Mouse (Mus musculus): Measurements from ENCODE around the gene BC049352. TPM values are rescaled to one million over a fixed set of nuclear protein-coding genes. Genes with fewer than 3 reads are reported as not detected.

BC049352 gene
- polyA plus RNA-seq, 1 experiment from 2014 or later = not detected

- H3K9me3 ChIP-seq (ENCODE audit: control insufficient read depth, low read length) = no peaks in the 10 kb centered on the region
- no peaks in the 10 kb centered on the region for H3K27me3 ChIP-seq (ENCODE audit: control insufficient read depth, insufficient read depth, low read length)
- H3K4me1 ChIP-seq (replicated peaks; ENCODE audit: control insufficient read depth, insufficient read depth, low read length) = no peaks in the 10 kb centered on the region
- H3K4me2 ChIP-seq (replicated peaks; ENCODE audit: low read depth, low read length) = no peak overlapping the region
- no peak overlapping the region for H3K27ac ChIP-seq (ENCODE audit: low read depth, low read length)
- ATAC-seq (ENCODE audit: low FRiP score) (no peak), DNase-seq (ENCODE audit: low spot score) (no peak)
- 80% methylated on average over 3 of the region's 3 CpGs for WGBS
- H3K36me3 ChIP-seq (ENCODE audit: control insufficient read depth, insufficient read depth, low read length) = no peaks in the 10 kb centered on the region
- no peak overlapping the region for H3K4me3 ChIP-seq (ENCODE audit: low read depth, low read length)
- no peak overlapping the region for H3K9ac ChIP-seq (ENCODE audit: low read depth, low read length)
These were observed 99.1 kb downstream of the BC049352 start for GRCm38 (mm10) chr9:45280891-45281290.

DNA sequence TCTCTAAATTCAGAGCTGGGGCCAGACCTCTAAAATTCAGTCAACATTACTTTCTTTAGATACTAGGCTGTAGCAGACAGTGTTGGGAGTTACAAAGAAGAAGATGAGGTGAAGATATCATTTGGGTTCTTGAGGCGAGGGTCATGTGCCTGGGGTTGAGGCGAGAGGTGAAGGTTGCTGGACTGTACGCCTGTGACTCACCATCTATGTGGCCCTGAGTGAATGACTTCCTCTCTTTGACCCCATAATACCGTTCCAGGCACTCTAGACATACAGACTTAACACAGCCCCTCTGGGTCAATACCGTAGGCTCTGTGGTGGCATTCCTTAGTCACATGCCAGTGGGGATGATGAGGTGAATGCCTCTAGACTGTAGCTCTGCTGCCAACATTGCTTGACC, 100.7 kb downstream of the BC049352 start:
- ATAC-seq (ENCODE audit: low FRiP score) (no peak), DNase-seq (ENCODE audit: low spot score) (no peak)
- no peak overlapping the region for H3K4me2 ChIP-seq (replicated peaks; ENCODE audit: low read depth, low read length)
- no peak overlapping the region for H3K9ac ChIP-seq (ENCODE audit: low read depth, low read length)
- H3K4me1 ChIP-seq (replicated peaks; ENCODE audit: control insufficient read depth, insufficient read depth, low read length) = no peaks in the 10 kb centered on the region
- H3K36me3 ChIP-seq (ENCODE audit: control insufficient read depth, insufficient read depth, low read length) = no peaks in the 10 kb centered on the region
- H3K27ac ChIP-seq (ENCODE audit: low read depth, low read length) = no peak overlapping the region
- no peaks in the 10 kb centered on the region for H3K9me3 ChIP-seq (ENCODE audit: control insufficient read depth, low read length)
- no peaks in the 10 kb centered on the region for H3K27me3 ChIP-seq (ENCODE audit: control insufficient read depth, insufficient read depth, low read length)
- no peak overlapping the region for H3K4me3 ChIP-seq (ENCODE audit: low read depth, low read length)
- WGBS = 88% methylated on average over 5 of the region's 5 CpGs

DNA sequence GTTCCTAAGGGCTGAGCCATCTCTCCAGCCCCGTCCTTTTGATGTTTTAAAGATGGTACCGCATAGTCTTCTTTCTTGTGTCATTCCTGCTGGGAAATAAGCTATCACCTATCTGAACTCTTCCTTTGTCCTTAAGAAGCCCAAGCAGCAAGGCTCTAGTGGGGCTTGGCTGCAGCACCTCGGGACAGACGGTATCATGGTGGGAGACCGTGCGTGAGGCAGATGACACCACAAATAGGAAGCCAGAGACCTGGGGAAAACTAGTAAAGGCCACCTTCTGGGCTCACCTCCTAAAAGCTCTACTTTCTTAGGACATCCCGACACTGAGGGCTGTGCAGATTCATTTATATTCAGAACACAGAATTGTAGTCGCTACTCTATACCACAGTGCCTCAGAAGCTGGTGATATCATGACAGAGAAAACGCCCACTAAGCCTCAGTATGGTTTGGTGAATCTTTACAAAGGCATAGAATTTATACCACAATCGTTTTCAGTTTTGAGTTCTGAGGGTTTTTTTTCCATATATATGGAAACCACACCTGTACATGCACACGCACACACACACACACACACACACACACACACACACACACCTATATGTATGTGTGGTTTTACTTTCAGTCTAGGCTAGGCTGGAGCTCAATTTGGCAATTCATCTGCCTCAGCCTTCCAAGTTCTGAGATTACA, 109.8 kb downstream of the BC049352 start:
- DNase-seq (ENCODE audit: low spot score) (no peak), ATAC-seq (ENCODE audit: low FRiP score) (no peak)
- H3K9me3 ChIP-seq (ENCODE audit: control insufficient read depth, low read length) = no peaks in the 10 kb centered on the region
- H3K27ac ChIP-seq (ENCODE audit: low read depth, low read length) = no peak overlapping the region
- no peaks in the 10 kb centered on the region for H3K4me1 ChIP-seq (replicated peaks; ENCODE audit: control insufficient read depth, insufficient read depth, low read length)
- H3K36me3 ChIP-seq (ENCODE audit: control insufficient read depth, insufficient read depth, low read length) = no peaks in the 10 kb centered on the region
- H3K4me2 ChIP-seq (replicated peaks; ENCODE audit: low read depth, low read length) = no peak overlapping the region
- WGBS = 87% methylated on average over 11 of the region's 11 CpGs
- no peak overlapping the region for H3K9ac ChIP-seq (ENCODE audit: low read depth, low read length)
- no peak overlapping the region for H3K4me3 ChIP-seq (ENCODE audit: low read depth, low read length)
- no peaks in the 10 kb centered on the region for H3K27me3 ChIP-seq (ENCODE audit: control insufficient read depth, insufficient read depth, low read length)

DNA sequence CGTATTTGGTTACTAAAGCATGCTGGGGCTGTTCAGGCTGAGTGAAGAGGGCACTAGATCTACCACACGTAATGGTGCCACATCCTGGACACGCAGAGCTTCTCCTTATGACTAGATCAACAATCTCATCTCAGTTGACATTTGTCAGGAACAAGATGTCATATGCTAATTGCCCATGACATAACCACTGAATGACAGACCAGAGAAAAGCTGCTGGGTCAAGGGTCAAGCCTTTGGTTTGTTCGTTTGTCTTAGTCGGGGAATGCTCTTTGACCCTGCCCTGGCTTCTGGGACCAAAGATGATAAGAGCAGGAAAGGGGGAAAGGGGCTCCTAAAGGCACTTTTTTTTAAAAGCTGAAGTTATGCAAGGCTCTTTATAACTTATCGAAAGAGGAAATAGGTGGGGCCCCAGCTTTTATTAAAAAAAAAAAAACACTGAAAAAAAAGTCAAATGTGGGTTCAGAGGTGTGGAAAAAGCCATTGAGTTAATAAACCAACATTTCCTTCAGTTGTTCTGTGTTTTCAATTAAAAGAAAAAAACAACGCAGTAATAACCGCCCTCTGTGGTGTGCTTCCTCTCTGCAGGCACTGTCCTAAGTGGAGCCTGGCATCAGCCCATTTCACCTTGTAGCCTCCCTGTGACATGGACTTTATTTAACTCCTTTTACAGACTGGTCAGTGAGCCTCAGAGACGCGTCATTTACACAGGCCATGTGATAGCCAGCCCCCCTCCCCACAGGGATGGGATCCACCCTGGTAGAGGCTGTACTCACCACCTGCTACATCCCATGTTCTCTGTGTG, 112.6 kb downstream of the BC049352 start:
- Histone ChIP-seq H3K9me3 (ENCODE audit: control insufficient read depth, low read length) (no peaks in the 10 kb centered on the region), H3K4me2 (replicated peaks; ENCODE audit: low read depth, low read length) (no peak overlapping the region), H3K36me3 (ENCODE audit: control insufficient read depth, insufficient read depth, low read length) (no peaks in the 10 kb centered on the region), H3K9ac (ENCODE audit: low read depth, low read length) (no peak overlapping the region), H3K27ac (ENCODE audit: low read depth, low read length) (no peak overlapping the region), H3K4me1 (replicated peaks; ENCODE audit: control insufficient read depth, insufficient read depth, low read length) (no peaks in the 10 kb centered on the region), H3K27me3 (ENCODE audit: control insufficient read depth, insufficient read depth, low read length) (no peaks in the 10 kb centered on the region), H3K4me3 (ENCODE audit: low read depth, low read length) (no peak overlapping the region)
- no peak for ATAC-seq (ENCODE audit: low FRiP score)
- no peak for DNase-seq (ENCODE audit: low spot score)
- WGBS = 41% methylated on average over 10 of the region's 10 CpGs

GRCm38 (mm10) chr9:45299231-45300006, 117.6 kb downstream of the BC049352 start:
- Histone ChIP-seq H3K27me3 (ENCODE audit: control insufficient read depth, insufficient read depth, low read length) (no peaks in the 10 kb centered on the region), H3K27ac (ENCODE audit: low read depth, low read length) (no peak overlapping the region), H3K4me2 (replicated peaks; ENCODE audit: low read depth, low read length) (no peak overlapping the region), H3K4me3 (ENCODE audit: low read depth, low read length) (no peak overlapping the region), H3K9ac (ENCODE audit: low read depth, low read length) (no peak overlapping the region), H3K36me3 (ENCODE audit: control insufficient read depth, insufficient read depth, low read length) (no peaks in the 10 kb centered on the region), H3K4me1 (replicated peaks; ENCODE audit: control insufficient read depth, insufficient read depth, low read length) (no peaks in the 10 kb centered on the region), H3K9me3 (ENCODE audit: control insufficient read depth, low read length) (no peaks in the 10 kb centered on the region)
- no peak for ATAC-seq (ENCODE audit: low FRiP score)
- 80% methylated on average over 11 of the region's 11 CpGs for WGBS
- peak; percentile 66 for DNase-seq (ENCODE audit: low spot score)

Other genes with a start within 250 kb of the BC049352 start
- 36.4 and 47.3 TPM in 2 replicates for gene Ube4a, start 216.4 kb upstream of the BC049352 start, polyA plus RNA-seq (2014; fragmentation: Nextera tagmentation; extraction: Ambion mirVana)
- gene Cd3g, start 201.6 kb upstream of the BC049352 start, polyA plus RNA-seq (2014; fragmentation: Nextera tagmentation; extraction: Ambion mirVana) = not detected in 2 replicates
- not detected in 2 replicates for gene Cd3d, start 200.2 kb upstream of the BC049352 start, polyA plus RNA-seq (2014; fragmentation: Nextera tagmentation; extraction: Ambion mirVana)
- not detected in 2 replicates for gene Cd3e, start 172.4 kb upstream of the BC049352 start, polyA plus RNA-seq (2014; fragmentation: Nextera tagmentation; extraction: Ambion mirVana)
- gene Mpzl2, start 142.2 kb upstream of the BC049352 start, polyA plus RNA-seq (2014; fragmentation: Nextera tagmentation; extraction: Ambion mirVana) = 2.6 and 3.8 TPM in 2 replicates
- gene Mpzl3, start 126.8 kb upstream of the BC049352 start, polyA plus RNA-seq (2014; fragmentation: Nextera tagmentation; extraction: Ambion mirVana) = 1.7 and 2.8 TPM in 2 replicates
- 0.31 and 0.36 TPM in 2 replicates for gene Jaml, start 102.8 kb upstream of the BC049352 start, polyA plus RNA-seq (2014; fragmentation: Nextera tagmentation; extraction: Ambion mirVana)
- gene Scn2b, start 64.2 kb upstream of the BC049352 start, polyA plus RNA-seq (2014; fragmentation: Nextera tagmentation; extraction: Ambion mirVana) = 3.8 and 4.7 TPM in 2 replicates
- 0.12 and 0.14 TPM in 2 replicates for gene Scn4b, start 43.6 kb upstream of the BC049352 start, polyA plus RNA-seq (2014; fragmentation: Nextera tagmentation; extraction: Ambion mirVana)
- gene Tmprss4, start 22.1 kb downstream of the BC049352 start, polyA plus RNA-seq (2014; fragmentation: Nextera tagmentation; extraction: Ambion mirVana) = 0.15 TPM in 1 of 2 replicates, not detected in the other
- gene Il10ra, start 87.1 kb downstream of the BC049352 start, polyA plus RNA-seq (2014; fragmentation: Nextera tagmentation; extraction: Ambion mirVana) = 0.49 and 0.51 TPM in 2 replicates
- gene Tmprss13, start 137.1 kb downstream of the BC049352 start, polyA plus RNA-seq (2014; fragmentation: Nextera tagmentation; extraction: Ambion mirVana) = 0.06 and 0.19 TPM in 2 replicates
- 108 and 111 TPM in 2 replicates for gene Fxyd6, start 188.2 kb downstream of the BC049352 start, polyA plus RNA-seq (2014; fragmentation: Nextera tagmentation; extraction: Ambion mirVana)
- gene Fxyd2, start 217.7 kb downstream of the BC049352 start, polyA plus RNA-seq (2014; fragmentation: Nextera tagmentation; extraction: Ambion mirVana) = 1.0 and 1.5 TPM in 2 replicates
- 0.52 and 0.80 TPM in 2 replicates for gene Dscaml1, start 244.6 kb downstream of the BC049352 start, polyA plus RNA-seq (2014; fragmentation: Nextera tagmentation; extraction: Ambion mirVana)